Mouse (Mus musculus) limb, embryonic 13.5 days (tissue): ENCODE measurements around the gene Atp1a1. TPM values are rescaled to one million over a fixed set of nuclear protein-coding genes. Genes with fewer than 3 reads are reported as not detected.

Source experiments
- ATAC-seq: fragments of 200-750 bp; cut with Nextera tagmentation; 2 replicates; pipeline ENCODE4 v1.8.0; 2017; ENCODE audit warnings: low read depth, moderate number of reproducible peaks, moderate TSS enrichment; ENCODE audit not compliant: low FRiP score
- H3K27ac ChIP-seq: fragments of 300-500 bp; sonication (generic); 2 replicates; pipeline ENCODE4 v1.5.1; 2015; ENCODE audit warnings: inconsistent platforms, mild to moderate bottlenecking, moderate library complexity
- H3K27me3 ChIP-seq: fragments of 300-500 bp; sonication (generic); 2 replicates; pipeline ENCODE4 v1.6.1; 2015; ENCODE audit warnings: mild to moderate bottlenecking, inconsistent platforms
- H3K36me3 ChIP-seq: fragments of 300-500 bp; sonication (generic); 2 replicates; pipeline ENCODE4 v1.6.1; 2015; ENCODE audit warnings: inconsistent platforms, mild to moderate bottlenecking, moderate library complexity
- H3K4me1 ChIP-seq: fragments of 300-500 bp; sonication (generic); 2 replicates; pipeline ENCODE4 v1.6.1; 2015; ENCODE audit warnings: inconsistent platforms
- H3K4me2 ChIP-seq: fragments of 300-500 bp; sonication (generic); replicated peaks from 2 replicates; pipeline ENCODE4 v1.6.1; 2015; ENCODE audit warnings: inconsistent platforms, mild to moderate bottlenecking, moderate library complexity
- H3K4me3 ChIP-seq: fragments of 300-500 bp; sonication (generic); 2 replicates; pipeline ENCODE4 v1.5.1; 2015; ENCODE audit warnings: moderate library complexity, mild to moderate bottlenecking, inconsistent platforms
- H3K9ac ChIP-seq: fragments of 300-500 bp; sonication (generic); 2 replicates; pipeline ENCODE4 v1.6.1; 2015; ENCODE audit warnings: mild to moderate bottlenecking, inconsistent platforms
- H3K9me3 ChIP-seq: fragments of 300-500 bp; sonication (generic); 2 replicates; pipeline ENCODE4 v1.6.1; 2016; ENCODE audit warnings: inconsistent platforms
- WGBS: fragments of 180-500 bp; shearing (Covaris S2); methylation state at CpG from one replicate; pipeline ENCODE4 v1.1.7; 2015; 5-methylcytosine and 5-hydroxymethylcytosine counted together
- polyA plus RNA-seq: library from polyadenylated mRNA; unstranded; fragments of >200 nt; fragmentation: Nextera tagmentation; extraction: Ambion mirVana; gene quantifications from 2 replicates; pipeline ENCODE4 v1.2.1, GENCODE M21; 2015

Gene Atp1a1
- polyA plus RNA-seq, 1 experiment from 2014 or later: 63.5 TPM

DNA sequence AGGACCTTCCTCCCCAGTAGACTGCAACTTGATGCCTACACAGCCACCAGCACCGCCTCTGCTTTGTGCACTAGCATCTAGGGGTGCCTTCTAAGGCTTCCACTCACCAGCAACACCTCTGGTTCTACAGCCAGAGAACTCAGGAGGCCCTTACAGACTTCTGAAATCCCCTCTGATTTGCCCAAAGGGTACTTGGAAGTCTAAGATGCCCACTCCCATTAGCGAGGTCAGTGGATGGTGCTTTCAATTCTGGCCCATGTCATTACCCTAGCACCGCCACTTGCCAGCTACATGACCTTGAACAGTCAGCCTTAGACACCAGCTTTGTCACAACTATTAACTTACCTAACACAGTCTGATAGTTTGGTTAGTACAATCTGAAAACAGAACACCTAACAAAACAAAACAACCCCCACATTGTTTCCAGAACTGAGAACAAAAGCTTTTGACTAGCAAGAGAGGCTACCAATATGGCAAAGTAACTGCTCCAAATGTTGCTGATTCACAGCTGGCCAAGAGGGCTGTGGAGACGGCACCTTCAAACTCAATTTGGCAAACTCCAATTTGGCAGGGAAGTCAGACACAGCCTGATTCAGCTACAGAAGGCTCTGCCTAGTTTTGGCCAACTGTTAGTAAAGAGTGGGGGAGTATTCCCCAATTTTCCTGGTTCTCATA lies 6.1 kb downstream of the Atp1a1 start:
- Histone ChIP-seq H3K4me3 (no peak overlapping the region), H3K4me2 (no peak overlapping the region), H3K27ac (no peak overlapping the region), H3K4me1 (peaks cover 97% of the 10 kb centered on the region), H3K9me3 (no peaks in the 10 kb centered on the region), H3K27me3 (no peaks in the 10 kb centered on the region), H3K36me3 (peaks cover 15% of the 10 kb centered on the region), H3K9ac (no peak overlapping the region)
- 66% methylated on average over 4 of the region's 4 CpGs for WGBS
- ATAC-seq: no peak

DNA sequence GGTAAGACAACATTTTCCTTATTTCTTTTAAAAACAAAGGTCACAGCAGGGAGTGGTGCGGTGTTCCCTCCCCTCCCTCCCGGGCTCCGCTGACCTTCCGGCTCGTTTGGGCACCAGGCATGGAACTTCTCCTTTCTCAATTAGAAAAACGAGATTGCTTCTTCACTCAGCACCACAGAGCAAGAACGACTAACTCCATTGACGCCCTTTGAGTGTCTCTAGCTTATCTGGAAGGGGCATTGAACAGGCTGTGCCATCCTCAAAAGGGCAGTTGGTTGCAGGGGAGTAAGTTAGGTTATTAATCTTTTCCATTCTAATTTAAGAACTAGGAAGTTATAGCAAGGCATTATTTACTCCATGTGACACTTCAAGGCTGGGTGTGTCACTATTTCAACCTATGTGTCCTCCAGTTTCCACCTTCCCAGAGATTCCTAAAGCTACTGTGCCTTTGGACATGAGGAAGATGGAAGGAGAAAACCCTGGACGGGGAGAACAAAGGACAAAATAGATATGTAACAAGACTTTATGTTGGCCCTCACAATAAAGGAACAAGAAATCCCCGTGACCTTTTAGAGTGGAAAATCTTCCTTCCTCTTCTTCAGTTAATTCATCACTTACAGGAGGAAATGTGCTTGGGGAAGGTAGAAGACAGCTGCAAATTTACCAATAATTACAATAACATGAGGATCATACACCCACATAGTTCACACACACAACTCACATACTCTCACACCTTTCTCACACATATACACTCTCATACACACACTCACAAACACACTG lies 7.0 kb downstream of the Atp1a1 start:
- H3K36me3 ChIP-seq: peaks cover 24% of the 10 kb centered on the region
- no peaks in the 10 kb centered on the region for H3K9me3 ChIP-seq
- no peak for ATAC-seq
- H3K4me2 ChIP-seq: no peak overlapping the region
- no peak overlapping the region for H3K4me3 ChIP-seq
- WGBS: 54% methylated on average over 10 of the region's 10 CpGs
- H3K27ac ChIP-seq: no peak overlapping the region
- peaks cover 97% of the 10 kb centered on the region for H3K4me1 ChIP-seq
- H3K9ac ChIP-seq: no peak overlapping the region
- no peaks in the 10 kb centered on the region for H3K27me3 ChIP-seq

GRCm38 (mm10) chr3:101596686-101597085 lies 7.8 kb downstream of the Atp1a1 start:
- Histone ChIP-seq H3K27ac (peak overlapping the region; percentile 28; the same call in 1 of the 2 replicates), H3K4me1 (peaks cover 97% of the 10 kb centered on the region), H3K9me3 (no peaks in the 10 kb centered on the region), H3K4me3 (no peak overlapping the region), H3K36me3 (peaks cover 32% of the 10 kb centered on the region), H3K27me3 (no peaks in the 10 kb centered on the region), H3K4me2 (no peak overlapping the region), H3K9ac (no peak overlapping the region)
- ATAC-seq: no peak
- WGBS: 68% methylated on average over 8 of the region's 8 CpGs

DNA sequence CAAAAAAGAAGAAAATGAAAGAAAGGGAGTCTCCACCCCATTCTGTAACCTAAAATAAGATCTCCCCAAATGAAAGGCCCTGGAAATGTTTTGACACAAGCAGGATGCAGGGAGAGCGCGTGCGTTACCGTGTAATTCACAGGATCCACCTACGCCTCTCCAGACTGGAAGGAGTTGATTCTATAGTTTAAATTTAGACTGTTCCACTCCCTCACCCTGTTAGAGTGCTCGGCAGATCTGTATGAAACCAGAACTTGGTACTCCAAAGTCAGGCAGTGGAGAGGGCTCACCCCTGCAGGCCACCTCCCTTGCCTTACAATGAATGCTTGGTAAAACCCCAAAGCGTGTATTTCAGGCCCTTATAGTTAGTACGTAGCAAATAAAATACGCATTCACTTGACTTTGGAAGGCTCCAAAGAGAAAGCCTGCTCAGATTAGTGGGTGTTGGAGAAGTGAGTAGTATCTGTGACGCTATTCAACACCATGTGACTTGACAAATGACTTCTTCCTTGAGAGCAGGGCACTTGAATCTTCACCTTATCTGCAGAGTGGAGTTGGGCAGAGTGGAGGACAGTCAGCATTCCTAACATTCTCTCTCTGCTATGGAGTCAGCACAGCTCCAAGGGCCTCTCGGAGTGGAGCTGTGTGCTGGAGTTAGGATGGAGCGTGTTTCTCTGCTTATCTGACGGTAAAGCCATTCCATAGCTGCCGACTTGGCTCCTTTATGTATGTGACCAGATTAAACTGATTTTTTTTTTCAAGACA lies 8.4 kb downstream of the Atp1a1 start:
- Histone ChIP-seq H3K27me3 (no peaks in the 10 kb centered on the region), H3K27ac (peak overlapping the region; percentile 28; the same call in 1 of the 2 replicates), H3K4me3 (no peak overlapping the region), H3K36me3 (peaks cover 38% of the 10 kb centered on the region), H3K9ac (no peak overlapping the region), H3K4me1 (peaks cover 92% of the 10 kb centered on the region), H3K9me3 (no peaks in the 10 kb centered on the region), H3K4me2 (no peak overlapping the region)
- ATAC-seq: no peak
- WGBS: 75% methylated on average over 14 of the region's 14 CpGs

DNA sequence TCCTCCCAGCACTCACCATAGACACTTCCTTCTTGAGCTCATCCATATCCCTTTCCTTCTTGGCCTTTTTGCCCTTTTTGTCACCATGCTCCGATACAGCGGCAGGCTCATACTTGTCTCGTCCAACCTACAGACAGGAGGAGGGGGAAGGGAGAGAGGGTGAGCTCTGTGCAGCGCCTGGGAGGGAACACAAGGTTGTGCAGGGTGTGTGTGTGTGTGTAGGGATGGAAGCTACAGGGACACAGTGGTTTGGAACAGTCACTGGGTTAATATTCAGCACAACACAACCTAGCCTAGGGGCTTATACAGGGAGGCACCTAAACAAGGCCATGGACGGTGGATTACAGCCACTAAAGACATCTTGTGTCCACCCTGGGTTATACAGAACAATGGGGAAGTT lies 9.5 kb downstream of the Atp1a1 start:
- peaks cover 82% of the 10 kb centered on the region for H3K4me1 ChIP-seq
- 69% methylated on average over 5 of the region's 5 CpGs for WGBS
- peaks cover 49% of the 10 kb centered on the region for H3K36me3 ChIP-seq

GRCm38 (mm10) chr3:101593266-101593651 lies 11.2 kb downstream of the Atp1a1 start:
- no peak for ATAC-seq
- peak overlapping the region; percentile 79; the same call in 1 of the 2 replicates for H3K27ac ChIP-seq
- H3K4me2 ChIP-seq: 0 out of 2 replicates have a peak overlapping the region, but pooled peaks have one; percentile 3

More for the DNA sequence above, 9.5 kb downstream of the Atp1a1 start:
- no peak overlapping the region for H3K4me2 ChIP-seq
- no peaks in the 10 kb centered on the region for H3K27me3 ChIP-seq
- no peak for ATAC-seq
- H3K9ac ChIP-seq: no peak overlapping the region
- H3K27ac ChIP-seq: no peak overlapping the region
- no peak overlapping the region for H3K4me3 ChIP-seq
- H3K9me3 ChIP-seq: no peaks in the 10 kb centered on the region

GRCm38 (mm10) chr3:101592281-101593265 lies 11.9 kb downstream of the Atp1a1 start:
- H3K9ac ChIP-seq: 0 out of 2 replicates have a peak overlapping the region, but pooled peaks have one; percentile 25
- no peaks in the 10 kb centered on the region for H3K9me3 ChIP-seq
- 54% methylated on average over 21 of the region's 21 CpGs for WGBS
- peaks cover 73% of the 10 kb centered on the region for H3K36me3 ChIP-seq
- H3K4me1 ChIP-seq: peaks cover 58% of the 10 kb centered on the region
- peak overlapping the region; percentile 79 for H3K27ac ChIP-seq
- no peaks in the 10 kb centered on the region for H3K27me3 ChIP-seq
- peak overlapping the region; percentile 34 for H3K4me2 ChIP-seq
- ATAC-seq: no peak
- no peak overlapping the region for H3K4me3 ChIP-seq

More at GRCm38 (mm10) chr3:101593266-101593651, 11.2 kb downstream of the Atp1a1 start:
- H3K9ac ChIP-seq: 0 out of 2 replicates have a peak overlapping the region, but pooled peaks have one; percentile 25
- 24% methylated on average over 7 of the region's 7 CpGs for WGBS
- H3K36me3 ChIP-seq: peaks cover 66% of the 10 kb centered on the region
- peaks cover 65% of the 10 kb centered on the region for H3K4me1 ChIP-seq
- H3K9me3 ChIP-seq: no peaks in the 10 kb centered on the region
- H3K4me3 ChIP-seq: no peak overlapping the region
- no peaks in the 10 kb centered on the region for H3K27me3 ChIP-seq

GRCm38 (mm10) chr3:101590380-101590779 lies 14.1 kb downstream of the Atp1a1 start:
- Histone ChIP-seq H3K36me3 (peaks cover 95% of the 10 kb centered on the region), H3K4me2 (no peak overlapping the region), H3K27ac (no peak overlapping the region), H3K9me3 (no peaks in the 10 kb centered on the region), H3K4me3 (no peak overlapping the region), H3K4me1 (peaks cover 39% of the 10 kb centered on the region), H3K27me3 (no peaks in the 10 kb centered on the region), H3K9ac (no peak overlapping the region)
- WGBS: 95% methylated on average over 16 of the region's 16 CpGs
- no peak for ATAC-seq

DNA sequence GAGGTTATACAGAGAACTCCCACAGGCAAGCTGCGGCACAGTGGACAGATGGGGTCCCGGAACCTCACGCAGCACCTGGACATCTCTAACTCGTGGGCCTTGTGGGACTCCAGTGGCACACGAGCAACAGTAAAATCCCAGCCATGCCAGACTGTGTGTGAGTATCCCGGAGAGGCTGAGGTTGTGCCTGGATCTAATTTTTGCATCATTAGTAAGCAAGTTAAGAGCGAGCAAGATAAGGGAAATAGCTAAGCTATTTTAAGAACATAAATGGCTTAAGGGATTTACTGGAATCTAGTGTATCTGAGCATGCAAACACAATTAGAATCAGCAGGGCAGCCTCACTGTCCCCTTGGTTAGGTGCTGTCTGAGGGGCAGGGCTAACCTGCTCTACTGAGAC lies 16.2 kb downstream of the Atp1a1 start:
- H3K4me2 ChIP-seq: no peak overlapping the region
- H3K36me3 ChIP-seq: peaks cover 99% of the 10 kb centered on the region
- no peak for ATAC-seq
- no peak overlapping the region for H3K4me3 ChIP-seq
- H3K27me3 ChIP-seq: no peaks in the 10 kb centered on the region
- H3K4me1 ChIP-seq: peaks cover 18% of the 10 kb centered on the region
- H3K9ac ChIP-seq: no peak overlapping the region
- H3K27ac ChIP-seq: no peak overlapping the region
- 68% methylated on average over 7 of the region's 7 CpGs for WGBS
- H3K9me3 ChIP-seq: no peaks in the 10 kb centered on the region

- no peak overlapping the region for H3K27ac ChIP-seq
- H3K4me3 ChIP-seq: no peak overlapping the region
- ATAC-seq: no peak
- H3K36me3 ChIP-seq: peaks cover 99% of the 10 kb centered on the region
- WGBS: 94% methylated on average over 12 of the region's 12 CpGs
- peaks cover 3% of the 10 kb centered on the region for H3K4me1 ChIP-seq
- H3K9me3 ChIP-seq: no peaks in the 10 kb centered on the region
- no peak overlapping the region for H3K4me2 ChIP-seq
- H3K9ac ChIP-seq: no peak overlapping the region
- H3K27me3 ChIP-seq: no peaks in the 10 kb centered on the region
Observed at GRCm38 (mm10) chr3:101586794-101587193, 17.7 kb downstream of the Atp1a1 start.

DNA sequence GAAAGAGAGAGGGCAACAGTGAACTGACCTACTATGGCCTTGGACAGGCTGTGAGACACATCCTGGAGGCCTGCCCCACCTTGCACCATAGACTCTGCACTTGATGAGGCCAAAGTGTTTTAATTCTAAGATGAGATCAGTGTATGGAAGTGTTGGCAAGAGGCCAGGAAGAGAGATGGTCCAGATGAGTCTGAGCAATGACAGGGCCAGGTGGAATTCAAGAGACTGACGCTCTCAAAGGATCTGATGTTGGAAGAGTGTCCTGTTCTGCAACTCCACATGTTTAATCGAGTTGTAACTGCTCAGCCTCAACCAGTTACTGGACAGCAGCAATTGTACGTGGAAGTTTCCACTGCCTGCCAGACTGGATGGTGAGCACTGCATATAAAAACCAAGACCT lies 26.4 kb downstream of the Atp1a1 start:
- Histone ChIP-seq H3K4me3 (no peak overlapping the region), H3K4me1 (peaks cover 28% of the 10 kb centered on the region), H3K36me3 (peaks cover 89% of the 10 kb centered on the region), H3K9me3 (no peaks in the 10 kb centered on the region), H3K27me3 (no peaks in the 10 kb centered on the region), H3K4me2 (no peak overlapping the region), H3K9ac (no peak overlapping the region), H3K27ac (no peak overlapping the region)
- ATAC-seq: no peak
- WGBS: 78% methylated on average over 3 of the region's 3 CpGs
